Mouse (Mus musculus): ENCODE results near the gene B3gnt8. TPM values are rescaled to one million over a fixed set of nuclear protein-coding genes. Genes with fewer than 3 reads are reported as not detected.
"Not testable (repeated sequence)": the region's sequence is repeated elsewhere in the genome, so short reads cannot be mapped to it uniquely, and the experiment has no call there.

Gene B3gnt8
- 4.3 and 5.1 TPM in 2 replicates for polyA plus RNA-seq (2015; fragmentation: Nextera tagmentation; extraction: Ambion mirVana)

DNA sequence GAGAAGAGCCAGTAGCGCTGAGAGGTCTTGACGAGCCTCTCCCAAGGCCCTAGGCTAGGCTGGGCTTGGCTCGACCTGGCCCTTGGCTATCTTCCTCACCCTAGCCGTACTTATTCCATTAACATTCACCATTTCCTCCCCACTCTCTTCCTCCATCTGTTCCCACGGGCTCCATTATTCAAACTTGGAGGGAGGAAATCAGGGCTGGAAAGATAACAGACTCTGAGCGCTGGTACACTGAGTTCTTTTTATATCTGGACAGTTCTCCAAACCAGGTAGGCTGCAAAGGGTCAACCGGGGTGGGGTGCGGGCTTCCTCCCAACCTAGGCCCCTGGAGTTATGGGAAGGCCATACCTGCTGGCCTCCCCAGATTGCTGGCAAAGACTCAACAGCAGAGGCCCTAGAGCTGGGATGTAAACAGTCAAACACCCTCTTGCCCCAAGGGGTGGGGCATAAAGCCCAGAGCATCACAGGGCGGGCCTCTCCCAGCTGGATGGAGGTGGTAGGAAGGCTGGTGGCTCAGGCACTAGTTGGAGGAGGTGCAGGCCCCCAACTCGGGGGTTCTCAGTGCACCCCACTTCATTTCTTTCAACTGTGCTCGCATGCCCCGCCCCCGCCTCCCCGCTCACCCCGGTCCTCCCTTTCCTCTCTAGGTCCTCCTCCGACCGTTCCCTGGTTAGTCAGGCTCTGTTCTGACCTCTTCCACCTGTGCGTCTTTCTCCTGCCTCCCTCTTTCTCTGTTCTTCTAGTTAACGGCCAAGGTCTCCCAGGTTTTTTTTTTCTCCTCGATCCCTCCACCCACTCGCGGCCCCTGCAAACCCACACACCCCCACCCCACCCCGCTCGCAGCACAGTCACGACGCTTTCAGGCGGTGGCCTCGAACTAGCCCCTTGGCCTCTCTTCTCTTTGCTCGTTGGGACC lies at the start of gene B3gnt8:
Gene B3gnt8 (plus strand): TSS at position 146 of the 922 bp plus-strand sequence.
- Histone ChIP-seq H3K27ac (no peak within 1 kb of the TSS), H3K36me3 (peaks cover 71% of the 10 kb centered on the region)

DNA sequence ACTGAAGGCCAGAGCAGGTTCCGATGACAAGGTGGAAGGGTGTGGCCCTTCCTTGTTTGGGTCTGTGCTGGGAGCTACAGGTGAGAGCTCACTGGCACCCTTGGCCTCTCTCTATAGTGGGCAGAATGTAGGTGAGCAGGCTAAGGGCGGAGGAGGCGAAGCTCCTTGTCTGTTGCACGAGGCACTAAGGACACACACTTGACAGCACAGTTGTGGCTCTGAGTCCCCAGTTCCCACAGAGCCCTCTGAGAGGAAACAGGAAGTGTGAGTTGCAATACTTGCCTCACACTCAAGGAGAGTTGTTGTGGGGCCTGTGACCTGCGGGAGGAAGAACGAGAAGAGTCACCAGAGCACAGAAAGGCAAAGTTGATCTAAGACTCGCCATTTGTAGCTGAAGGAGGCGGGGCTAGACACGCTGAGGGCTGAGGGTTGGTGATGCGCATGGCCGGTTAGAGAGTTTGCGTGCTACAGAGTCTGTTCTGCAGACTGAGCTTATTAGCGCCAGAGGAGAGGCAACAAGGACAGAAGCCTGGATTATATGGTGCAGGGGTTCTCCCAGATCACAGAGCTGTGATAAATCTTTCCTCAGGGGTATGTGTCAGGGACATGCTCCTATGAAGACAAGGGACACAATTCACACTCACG lies 49.5 kb upstream of the B3gnt8 start:
- ATAC-seq (ENCODE audit: low FRiP score, low read depth); H3K27ac ChIP-seq: not testable (repeated sequence)
- WGBS, result 63% methylated on average over 12 of the region's 14 CpGs

More for the DNA sequence above, at the start of gene B3gnt8:
- no peak for ATAC-seq (ENCODE audit: low FRiP score, low read depth)
- H3K9ac ChIP-seq, result peak within 1 kb of the TSS; percentile 66
- H3K4me2 ChIP-seq (replicated peaks), result peak within 1 kb of the TSS; percentile 70
- H3K4me3 ChIP-seq, result peak within 1 kb of the TSS; percentile 44
- 18% methylated on average over 27 of the region's 29 CpGs for WGBS
- H3K27me3 ChIP-seq, result peaks cover 10% of the 10 kb centered on the region
- H3K4me1 ChIP-seq, result peaks cover 16% of the 10 kb centered on the region
- H3K9me3 ChIP-seq, result no peaks in the 10 kb centered on the region

DNA sequence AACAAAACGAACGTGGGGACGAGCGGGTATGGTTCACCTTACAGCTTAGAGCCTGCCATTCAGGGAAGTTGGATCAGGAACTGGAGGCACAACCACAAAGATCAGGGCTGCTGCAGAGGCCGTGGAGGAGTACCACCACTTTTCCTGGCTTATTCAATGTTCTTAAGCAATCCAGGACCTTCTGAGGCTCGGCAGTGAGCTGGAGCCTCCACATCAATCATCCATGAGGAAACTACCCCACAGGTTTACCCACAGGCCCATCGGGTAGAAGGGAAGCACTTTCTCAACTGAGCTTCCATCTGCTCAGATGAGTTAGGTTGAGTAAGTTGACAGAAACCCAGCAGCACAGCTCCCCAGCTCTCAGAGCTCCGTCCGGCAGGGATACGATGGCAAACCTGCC lies 47.0 kb upstream of the B3gnt8 start:
- Histone ChIP-seq H3K4me3 (no peak overlapping the region), H3K27ac (no peak overlapping the region), H3K9ac (no peak overlapping the region), H3K36me3 (no peaks in the 10 kb centered on the region), H3K4me2 (replicated peaks) (no peak overlapping the region), H3K4me1 (no peaks in the 10 kb centered on the region), H3K27me3 (peaks cover 6% of the 10 kb centered on the region; the same call in 1 of the 2 replicates), H3K9me3 (no peaks in the 10 kb centered on the region)
- 84% methylated on average over 10 of the region's 10 CpGs for WGBS
- no peak for ATAC-seq (ENCODE audit: low FRiP score, low read depth)

More for the DNA sequence above, 49.5 kb upstream of the B3gnt8 start:
- H3K36me3 ChIP-seq; H3K9me3 ChIP-seq; H3K27me3 ChIP-seq; H3K4me3 ChIP-seq; H3K9ac ChIP-seq; H3K4me2 ChIP-seq (replicated peaks); H3K4me1 ChIP-seq: not testable (repeated sequence)

DNA sequence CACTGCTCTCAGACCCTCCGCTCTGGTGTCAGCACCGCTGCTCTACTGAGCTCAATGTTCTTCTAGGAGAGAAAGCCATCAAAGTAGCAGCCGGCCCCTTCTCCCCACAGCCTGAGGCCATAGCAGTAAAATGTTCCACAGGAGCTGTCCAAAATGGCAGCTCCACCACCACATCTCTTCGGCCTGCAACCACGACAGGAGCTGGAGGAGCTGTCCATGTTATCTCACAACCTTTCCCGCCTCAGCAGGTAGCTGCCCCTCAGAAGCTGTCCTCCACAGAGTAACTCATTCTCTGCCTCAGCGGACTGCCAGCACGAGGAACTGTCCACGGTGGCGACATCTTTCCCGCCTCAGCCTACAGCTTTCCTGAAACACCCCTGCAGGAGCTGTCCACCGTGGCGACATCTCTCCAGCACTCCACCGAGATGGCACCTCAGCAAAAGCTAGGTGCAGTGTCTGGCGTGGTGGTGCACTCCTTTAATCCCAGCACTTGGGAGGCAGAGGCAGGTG lies 44.1 kb upstream of the B3gnt8 start:
- Histone ChIP-seq H3K9me3 (no peaks in the 10 kb centered on the region), H3K27me3 (no peaks in the 10 kb centered on the region), H3K27ac (no peak overlapping the region), H3K9ac (no peak overlapping the region), H3K4me1 (no peaks in the 10 kb centered on the region), H3K36me3 (no peaks in the 10 kb centered on the region), H3K4me3 (no peak overlapping the region), H3K4me2 (replicated peaks) (no peak overlapping the region)
- no peak for ATAC-seq (ENCODE audit: low FRiP score, low read depth)
- 88% methylated on average over 15 of the region's 15 CpGs for WGBS

DNA sequence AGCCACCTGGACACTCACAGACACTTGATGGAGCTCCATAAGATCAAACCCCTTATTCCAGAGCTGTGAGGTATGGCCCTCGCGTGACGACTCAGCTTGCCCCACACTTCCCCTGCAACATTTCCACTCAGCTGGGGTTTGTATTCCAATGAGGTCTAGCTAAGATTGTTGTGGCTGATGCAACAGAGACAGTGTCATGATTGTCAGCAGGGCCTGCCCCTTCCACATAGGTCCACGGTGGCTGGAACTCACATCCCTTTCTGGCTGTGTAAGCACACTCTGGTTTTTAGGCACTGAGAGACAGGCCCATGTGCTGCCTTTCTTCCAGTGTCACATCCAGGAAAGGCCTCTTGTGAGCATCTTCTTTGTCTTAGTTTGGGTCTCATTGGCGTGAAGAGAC lies 41.8 kb upstream of the B3gnt8 start:
- Histone ChIP-seq H3K36me3 (no peaks in the 10 kb centered on the region), H3K27me3 (no peaks in the 10 kb centered on the region), H3K9ac (no peak overlapping the region), H3K4me2 (replicated peaks) (no peak overlapping the region), H3K4me1 (no peaks in the 10 kb centered on the region), H3K9me3 (no peaks in the 10 kb centered on the region), H3K4me3 (no peak overlapping the region), H3K27ac (no peak overlapping the region)
- no peak for ATAC-seq (ENCODE audit: low FRiP score, low read depth)
- 81% methylated on average over 5 of the region's 5 CpGs for WGBS

DNA sequence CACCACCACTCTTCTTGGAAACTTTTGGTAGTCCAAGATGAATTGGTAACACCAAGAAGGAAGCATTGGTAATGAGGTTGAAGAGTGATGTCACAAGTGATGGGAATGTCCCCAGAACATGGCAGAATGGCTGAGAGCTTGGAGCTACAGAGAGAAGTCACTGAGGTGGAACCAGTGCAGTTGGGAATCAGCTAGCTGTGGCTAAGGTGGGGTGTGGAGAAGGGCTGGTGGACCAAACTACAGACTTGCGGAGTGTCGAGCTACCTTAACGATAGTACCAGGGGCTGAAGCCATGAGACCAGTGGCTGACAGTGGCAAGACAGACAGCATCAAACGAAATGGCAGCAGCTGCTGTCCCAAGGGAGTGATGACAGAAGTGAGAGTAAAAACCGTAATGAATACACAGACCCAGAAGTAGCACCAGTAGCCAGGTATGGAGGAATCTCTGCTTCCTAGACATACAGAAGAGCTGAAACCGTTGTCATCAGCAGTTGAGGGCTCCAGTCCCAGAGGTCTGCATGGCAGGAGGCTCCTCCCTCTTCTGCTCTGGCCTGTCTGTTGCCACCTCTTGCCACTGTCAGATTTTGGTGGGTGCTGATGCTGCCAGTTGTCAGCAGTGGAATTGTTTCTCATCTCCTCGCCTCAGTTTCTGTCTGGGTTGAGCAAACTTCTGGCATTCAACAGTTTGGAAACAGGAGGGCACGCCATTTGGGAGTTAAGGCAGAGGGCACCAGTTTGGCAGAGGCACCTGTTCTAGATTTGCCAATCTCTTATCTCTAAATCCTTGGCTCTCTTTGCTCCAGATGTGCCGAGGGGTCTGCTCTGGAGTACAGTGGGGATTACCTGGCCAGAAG lies 40.9 kb upstream of the B3gnt8 start:
- no peak overlapping the region for H3K27ac ChIP-seq
- H3K4me2 ChIP-seq (replicated peaks), result no peak overlapping the region
- no peaks in the 10 kb centered on the region for H3K36me3 ChIP-seq
- ATAC-seq (ENCODE audit: low FRiP score, low read depth), result no peak
- no peaks in the 10 kb centered on the region for H3K27me3 ChIP-seq
- no peak overlapping the region for H3K9ac ChIP-seq
- H3K4me3 ChIP-seq, result no peak overlapping the region
- 74% methylated on average over 9 of the region's 9 CpGs for WGBS
- H3K4me1 ChIP-seq, result no peaks in the 10 kb centered on the region
- no peaks in the 10 kb centered on the region for H3K9me3 ChIP-seq

DNA sequence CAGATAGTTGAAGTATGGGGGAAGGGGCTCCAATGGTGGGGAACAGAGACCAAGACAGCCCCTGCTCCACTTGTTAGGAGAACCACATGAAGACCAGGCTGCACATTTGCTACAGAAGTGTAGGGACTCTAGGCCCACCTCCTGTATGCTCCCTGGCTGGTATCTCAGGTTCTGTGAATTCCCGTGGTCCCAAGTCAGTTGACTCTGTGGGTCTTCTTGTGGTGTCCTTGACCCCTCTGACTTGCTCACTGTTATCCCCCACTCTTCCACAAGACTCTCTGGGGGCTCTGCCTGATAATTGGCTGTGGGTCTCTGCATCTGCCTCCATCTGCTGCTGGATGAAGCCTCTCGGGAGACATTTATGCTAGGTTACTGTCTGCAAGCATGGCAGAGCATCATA lies 35.2 kb upstream of the B3gnt8 start:
- Histone ChIP-seq H3K36me3 (no peaks in the 10 kb centered on the region), H3K4me2 (replicated peaks) (no peak overlapping the region), H3K27ac (no peak overlapping the region), H3K9ac (no peak overlapping the region), H3K9me3 (no peaks in the 10 kb centered on the region), H3K4me1 (no peaks in the 10 kb centered on the region), H3K27me3 (no peaks in the 10 kb centered on the region), H3K4me3 (no peak overlapping the region)
- no peak for ATAC-seq (ENCODE audit: low FRiP score, low read depth)
- 81% methylated on average over 2 of the region's 2 CpGs for WGBS

DNA sequence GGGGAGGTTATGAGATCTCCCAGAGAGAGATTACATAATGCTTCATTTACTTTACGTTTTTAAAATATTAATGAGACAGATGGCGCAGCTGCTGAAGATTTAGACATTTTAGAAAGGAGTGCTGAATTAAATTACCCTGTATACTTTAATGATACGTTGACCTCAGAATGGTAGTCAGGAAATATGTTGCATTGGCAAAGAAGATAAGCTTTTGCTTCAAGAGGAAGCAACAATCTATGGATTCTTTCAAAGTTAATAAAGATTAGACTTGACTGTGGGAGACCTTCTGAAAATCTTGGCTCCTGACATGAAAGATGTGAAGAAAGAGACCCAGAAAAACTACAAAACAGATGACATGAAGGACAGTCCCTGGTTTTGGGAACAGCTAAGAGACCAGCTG lies 32.6 kb upstream of the B3gnt8 start:
- Histone ChIP-seq H3K36me3 (no peaks in the 10 kb centered on the region), H3K4me3 (no peak overlapping the region), H3K9me3 (no peaks in the 10 kb centered on the region), H3K4me2 (replicated peaks) (no peak overlapping the region), H3K4me1 (no peaks in the 10 kb centered on the region), H3K27ac (no peak overlapping the region), H3K9ac (no peak overlapping the region), H3K27me3 (no peaks in the 10 kb centered on the region)
- 78% methylated on average over 3 of the region's 3 CpGs for WGBS
- no peak for ATAC-seq (ENCODE audit: low FRiP score, low read depth)

DNA sequence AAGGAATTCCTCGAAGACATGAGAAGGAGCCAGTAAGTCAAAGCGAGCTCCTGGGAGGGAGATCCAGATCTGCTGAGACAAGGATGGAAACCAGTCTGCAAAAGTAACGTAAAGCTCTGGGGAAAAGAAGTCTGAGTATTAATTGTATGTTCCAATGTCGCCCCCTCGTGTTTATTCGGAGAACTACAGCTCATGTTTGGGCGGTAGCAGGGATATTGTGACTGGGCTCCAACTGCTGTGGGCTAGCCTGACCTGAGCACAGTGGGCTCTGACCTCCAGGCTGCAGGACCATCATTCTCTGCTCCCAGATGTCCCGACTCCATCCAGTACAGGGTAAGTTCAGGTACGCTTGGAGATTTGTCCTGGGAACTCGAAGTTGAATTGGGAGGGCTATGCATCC lies 26.8 kb upstream of the B3gnt8 start:
- H3K9ac ChIP-seq, result no peak overlapping the region
- WGBS, result 14% methylated on average over 10 of the region's 10 CpGs
- no peaks in the 10 kb centered on the region for H3K4me1 ChIP-seq
- H3K4me2 ChIP-seq (replicated peaks), result no peak overlapping the region
- H3K9me3 ChIP-seq, result no peaks in the 10 kb centered on the region
- ATAC-seq (ENCODE audit: low FRiP score, low read depth), result no peak
- no peaks in the 10 kb centered on the region for H3K36me3 ChIP-seq
- H3K27ac ChIP-seq, result no peak overlapping the region
- H3K4me3 ChIP-seq, result no peak overlapping the region
- H3K27me3 ChIP-seq, result no peaks in the 10 kb centered on the region

DNA sequence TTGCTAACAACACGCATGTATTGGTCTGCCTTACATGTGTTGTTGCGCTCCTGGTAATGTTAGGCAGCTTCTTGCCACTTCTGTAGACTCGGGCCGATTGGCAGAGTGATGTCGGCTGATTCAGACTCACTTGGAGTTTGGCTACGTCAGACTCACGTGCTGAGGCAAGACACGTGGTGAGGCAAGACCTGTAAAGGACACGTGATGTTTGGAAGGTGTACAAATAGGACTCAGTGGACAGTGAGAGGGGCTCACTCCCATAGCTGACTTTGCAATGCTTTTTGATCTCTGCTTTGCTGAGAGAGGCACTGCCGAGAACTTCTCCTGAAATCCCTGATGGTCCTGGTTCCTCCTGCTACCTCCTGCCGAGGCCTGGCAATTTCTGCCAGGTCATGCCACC lies 25.8 kb upstream of the B3gnt8 start:
- H3K36me3 ChIP-seq, result no peaks in the 10 kb centered on the region
- H3K9ac ChIP-seq, result no peak overlapping the region
- no peak overlapping the region for H3K27ac ChIP-seq
- no peak overlapping the region for H3K4me3 ChIP-seq
- ATAC-seq (ENCODE audit: low FRiP score, low read depth), result no peak
- H3K4me1 ChIP-seq, result no peaks in the 10 kb centered on the region
- H3K27me3 ChIP-seq, result no peaks in the 10 kb centered on the region
- H3K9me3 ChIP-seq, result no peaks in the 10 kb centered on the region
- WGBS, result 86% methylated on average over 11 of the region's 11 CpGs
- no peak overlapping the region for H3K4me2 ChIP-seq (replicated peaks)

DNA sequence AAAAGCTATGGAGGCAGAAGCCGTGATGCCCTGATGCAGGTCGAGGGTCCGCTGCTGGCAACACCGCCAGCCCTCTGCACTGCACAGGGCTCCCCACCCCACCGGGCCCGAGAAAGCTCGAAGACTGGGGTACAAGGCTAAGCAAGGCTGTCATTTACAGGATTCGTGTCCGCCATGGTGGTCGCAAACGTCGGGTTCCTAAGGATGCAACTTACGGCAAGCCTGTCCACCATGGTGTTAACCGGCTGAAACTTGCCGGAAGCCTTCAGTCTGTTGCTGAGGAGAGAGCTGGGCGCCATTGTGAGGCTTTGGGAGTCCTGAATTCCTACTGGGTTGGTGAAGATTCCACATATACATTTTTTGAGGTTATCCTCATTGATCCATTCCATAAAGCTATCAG lies 25.1 kb upstream of the B3gnt8 start:
- H3K36me3 ChIP-seq, result no peaks in the 10 kb centered on the region
- ATAC-seq (ENCODE audit: low FRiP score, low read depth), result no peak
- no peaks in the 10 kb centered on the region for H3K27me3 ChIP-seq
- H3K4me1 ChIP-seq, result no peaks in the 10 kb centered on the region
- H3K4me3 ChIP-seq, result no peak overlapping the region
- 85% methylated on average over 16 of the region's 16 CpGs for WGBS
- no peak overlapping the region for H3K27ac ChIP-seq
- no peak overlapping the region for H3K4me2 ChIP-seq (replicated peaks)
- H3K9me3 ChIP-seq, result no peaks in the 10 kb centered on the region
- H3K9ac ChIP-seq, result no peak overlapping the region

DNA sequence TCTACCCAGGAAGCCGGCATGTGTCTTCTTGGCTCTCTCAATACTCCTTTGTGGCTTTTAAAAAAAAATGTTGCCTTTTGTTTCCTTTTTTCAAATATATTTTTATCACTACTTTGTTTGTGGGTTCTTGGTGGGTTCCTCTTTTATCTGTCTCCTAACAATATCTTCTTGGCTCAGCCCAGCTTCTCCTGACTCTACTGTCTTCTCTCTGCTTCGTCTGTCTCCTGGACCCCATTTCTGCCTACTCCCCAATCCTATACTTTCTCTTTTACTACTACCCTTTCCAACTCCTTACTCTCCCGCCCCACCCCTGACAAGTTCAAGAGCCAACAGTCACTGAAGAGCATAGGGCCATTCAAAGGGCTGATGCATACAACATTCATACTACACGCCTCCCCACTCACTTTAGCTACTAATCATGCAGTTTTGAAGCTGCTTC lies 19.8 kb upstream of the B3gnt8 start:
- Histone ChIP-seq H3K4me2 (replicated peaks) (no peak overlapping the region), H3K27me3 (no peaks in the 10 kb centered on the region), H3K9ac (no peak overlapping the region), H3K4me1 (no peaks in the 10 kb centered on the region), H3K36me3 (no peaks in the 10 kb centered on the region), H3K27ac (no peak overlapping the region), H3K9me3 (no peaks in the 10 kb centered on the region), H3K4me3 (no peak overlapping the region)
- no peak for ATAC-seq (ENCODE audit: low FRiP score, low read depth)
- 75% methylated on average over 4 of the region's 4 CpGs for WGBS

Measured in limb, embryonic 13.5 days (tissue).